Mouse (Mus musculus) kidney, adult 18-20 months (tissue): ENCODE data around the gene Meis2.

ENCODE experiments used
- DNase-seq: peaks from one replicate; pipeline ENCODE4 v3.0.0; 2021

Gene Meis2

DNA sequence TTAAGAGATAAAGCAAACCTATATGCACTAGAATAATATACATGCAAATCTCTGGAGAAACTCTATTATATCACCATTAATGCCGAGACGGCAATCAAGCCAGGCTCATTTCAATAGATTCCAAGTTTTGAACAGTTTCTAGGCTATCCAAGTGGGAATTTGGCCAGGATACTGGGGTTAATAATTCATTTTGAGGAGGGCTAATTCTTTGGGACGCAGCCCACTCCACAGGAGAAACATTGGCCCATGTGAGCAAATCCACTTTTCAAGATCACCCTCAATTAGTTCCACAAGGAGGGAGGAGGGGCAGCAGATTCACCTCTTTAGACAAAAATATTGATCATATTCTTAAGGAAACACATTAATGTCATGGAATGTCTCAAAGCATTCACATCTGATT lies 127.3 kb downstream of the Meis2 start:
- DNase-seq, result no peak

- DNase-seq, result no peak
Observed at GRCm38 (mm10) chr2:115937896-115938295, 127.7 kb downstream of the Meis2 start.

DNA sequence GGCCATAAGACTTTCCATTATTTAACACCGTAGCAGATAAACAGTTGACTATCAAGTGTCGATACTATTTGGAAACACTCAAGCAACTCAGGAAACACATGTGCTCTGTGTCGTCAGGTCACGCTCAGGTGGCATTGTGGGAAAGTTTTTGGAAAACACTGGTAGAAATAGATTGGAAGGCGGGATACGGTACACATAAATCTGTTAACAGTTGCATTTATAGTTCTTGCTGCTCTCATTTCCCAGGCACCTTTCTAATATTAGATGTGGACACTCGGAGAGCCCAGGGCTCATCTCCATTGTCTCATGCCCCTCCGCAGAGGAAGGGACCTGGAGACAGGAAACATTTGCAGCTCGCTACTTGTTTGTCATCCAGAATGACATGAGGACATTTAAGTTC lies 128.9 kb downstream of the Meis2 start:
- DNase-seq, result no peak

DNA sequence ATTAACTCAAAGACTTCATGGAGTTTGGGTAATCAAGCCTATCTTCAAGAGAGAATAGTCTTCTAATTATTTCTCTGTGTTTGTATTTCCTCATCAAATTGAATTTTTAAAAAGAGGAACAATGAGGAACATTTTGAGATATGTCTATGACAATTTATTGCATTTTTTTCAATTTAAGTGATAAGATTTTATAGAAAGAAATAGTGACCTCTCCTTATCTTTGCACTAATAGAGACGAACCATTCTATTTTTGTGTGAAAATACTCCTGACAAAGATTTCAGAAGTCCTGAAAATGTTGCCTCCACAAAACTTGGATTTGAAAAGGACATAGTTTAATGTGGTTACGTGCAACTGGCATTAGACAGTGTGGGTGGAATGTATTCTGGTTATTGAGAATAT lies 131.3 kb downstream of the Meis2 start:
- DNase-seq, result no peak

- DNase-seq, result no peak
Observed at GRCm38 (mm10) chr2:115933259-115933658, 132.4 kb downstream of the Meis2 start.

DNA sequence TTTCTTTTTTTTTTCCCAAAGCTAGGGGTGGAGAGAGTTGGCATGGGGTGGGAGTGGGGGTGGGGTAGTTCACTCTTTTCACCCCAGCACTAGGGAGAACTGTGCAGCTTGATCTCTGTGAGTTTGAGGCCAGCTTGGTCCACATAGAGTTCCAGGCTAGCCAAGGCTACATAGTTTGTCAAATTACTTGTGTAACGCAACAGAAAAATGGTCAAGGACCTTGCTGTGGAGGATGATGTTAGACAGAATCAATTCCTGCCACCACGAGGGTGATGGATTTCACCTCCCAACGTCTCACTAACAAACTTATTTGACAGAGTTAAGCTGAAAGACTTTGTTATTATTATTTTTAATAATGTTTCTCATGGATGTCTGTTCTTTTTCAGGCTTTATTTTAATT lies 139.9 kb downstream of the Meis2 start:
- DNase-seq, result no peak

- DNase-seq, result no peak
Observed at GRCm38 (mm10) chr2:115924472-115924871, 141.2 kb downstream of the Meis2 start.

GRCm38 (mm10) chr2:115923247-115923646 lies 142.4 kb downstream of the Meis2 start:
- no peak for DNase-seq

DNA sequence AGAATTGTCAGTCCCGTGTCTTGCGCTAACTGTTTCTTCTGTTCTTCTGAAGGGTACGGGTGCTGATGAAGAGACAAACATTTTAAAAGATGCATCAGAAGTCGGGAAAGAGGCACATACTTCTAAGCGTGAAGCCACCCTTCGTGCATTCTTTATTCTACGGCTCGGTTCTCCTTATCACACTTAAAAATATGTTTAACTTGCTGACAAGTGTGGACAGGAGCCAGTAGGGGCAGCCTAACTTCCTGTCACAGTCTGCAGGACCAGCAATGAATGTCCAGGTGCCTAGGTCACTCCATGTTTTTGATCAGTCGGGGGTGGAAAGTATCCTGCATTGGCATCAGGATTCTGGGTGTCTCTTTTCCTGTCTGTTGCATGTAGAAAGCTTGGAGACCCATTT lies 144.0 kb downstream of the Meis2 start:
- DNase-seq, result no peak

DNA sequence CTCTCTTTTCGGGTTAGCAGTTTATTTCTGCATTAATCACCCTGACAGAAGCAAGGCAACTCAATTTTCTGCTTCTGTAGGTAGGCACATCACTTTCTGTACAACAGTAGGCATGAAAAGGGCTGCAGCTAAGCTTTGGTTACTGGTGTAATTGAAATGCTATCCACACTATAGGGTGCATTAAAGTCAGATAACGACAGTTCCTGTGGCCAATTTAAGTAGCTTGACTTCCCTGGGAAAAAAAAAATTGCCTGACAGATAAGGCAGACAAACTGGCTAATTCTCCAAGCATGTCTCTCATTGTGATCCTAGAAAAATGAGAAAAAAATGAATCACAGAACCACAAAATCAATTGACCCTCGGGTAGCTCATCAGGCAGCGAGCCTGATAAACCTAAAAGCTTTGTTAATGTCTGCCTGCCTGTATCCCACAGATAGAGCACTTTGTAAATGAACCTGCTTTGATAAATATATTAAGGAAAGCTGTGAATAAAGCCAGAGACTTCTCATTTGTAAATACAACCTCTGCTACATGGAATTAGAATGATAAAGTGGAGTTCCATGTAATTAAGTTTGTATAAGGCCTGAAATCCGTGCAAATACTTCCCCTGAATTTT lies 145.2 kb downstream of the Meis2 start:
- DNase-seq, result no peak

GRCm38 (mm10) chr2:115919141-115920071 lies 146.2 kb downstream of the Meis2 start:
- no peak for DNase-seq

- no peak for DNase-seq
Observed at GRCm38 (mm10) chr2:115918561-115918960, 147.1 kb downstream of the Meis2 start.

DNA sequence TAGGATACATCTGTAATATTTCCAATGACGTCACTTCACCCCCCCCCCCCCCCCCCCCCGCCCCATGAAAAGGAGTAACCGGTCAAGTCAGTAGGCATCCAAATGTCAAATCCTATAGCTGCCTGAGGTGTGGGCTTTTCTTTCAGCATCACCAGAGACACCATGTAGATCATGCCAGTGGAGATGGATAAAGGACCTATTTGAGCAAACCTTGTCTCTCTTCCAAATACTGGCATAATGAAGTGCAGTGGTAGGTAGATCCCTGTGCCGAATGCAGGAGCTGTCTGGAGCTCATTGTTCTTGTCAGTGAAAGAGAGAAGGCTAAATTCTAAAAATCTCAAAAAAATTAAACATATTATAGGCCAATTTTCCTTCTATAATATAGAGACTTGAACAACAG lies 151.1 kb downstream of the Meis2 start:
- no peak for DNase-seq

DNA sequence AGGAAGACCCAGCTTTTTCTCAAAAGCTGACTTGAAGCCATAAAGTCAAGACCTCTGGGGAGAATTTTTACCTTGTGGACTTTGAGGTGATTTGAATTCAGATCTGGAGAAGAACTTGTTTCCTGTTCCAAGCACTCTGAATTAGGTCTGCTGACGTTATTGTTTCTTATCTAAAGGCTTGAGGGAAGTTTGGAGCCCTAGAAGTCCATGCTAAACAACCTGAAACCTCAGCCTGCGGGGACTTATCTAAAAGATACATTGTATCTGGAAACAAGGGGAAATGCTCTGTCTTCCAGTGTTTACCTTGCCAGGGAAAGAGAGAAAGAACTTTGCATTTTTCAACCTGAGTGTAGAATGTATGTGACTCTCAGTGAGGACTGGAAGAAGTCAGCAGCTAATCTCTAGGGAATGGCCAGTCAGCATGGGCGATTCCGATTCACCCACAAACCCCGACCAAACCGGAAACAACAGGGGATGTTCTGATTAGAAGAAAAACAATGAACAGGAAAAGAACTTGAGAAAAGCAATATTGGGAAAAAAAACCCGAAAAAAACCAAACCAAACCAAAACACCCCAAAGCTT lies 152.6 kb downstream of the Meis2 start:
- DNase-seq, result no peak

GRCm38 (mm10) chr2:115911913-115912642 lies 153.6 kb downstream of the Meis2 start:
- DNase-seq, result no peak

GRCm38 (mm10) chr2:115910217-115910616 lies 155.4 kb downstream of the Meis2 start:
- no peak for DNase-seq

- DNase-seq, result no peak
Observed at GRCm38 (mm10) chr2:115901007-115901406, 164.6 kb downstream of the Meis2 start.

GRCm38 (mm10) chr2:115897559-115897958 lies 168.1 kb downstream of the Meis2 start:
- no peak for DNase-seq

- DNase-seq, result no peak
Observed at GRCm38 (mm10) chr2:115897001-115897400, 168.6 kb downstream of the Meis2 start.

- DNase-seq, result no peak
Observed at GRCm38 (mm10) chr2:115895717-115896116, 169.9 kb downstream of the Meis2 start.

DNA sequence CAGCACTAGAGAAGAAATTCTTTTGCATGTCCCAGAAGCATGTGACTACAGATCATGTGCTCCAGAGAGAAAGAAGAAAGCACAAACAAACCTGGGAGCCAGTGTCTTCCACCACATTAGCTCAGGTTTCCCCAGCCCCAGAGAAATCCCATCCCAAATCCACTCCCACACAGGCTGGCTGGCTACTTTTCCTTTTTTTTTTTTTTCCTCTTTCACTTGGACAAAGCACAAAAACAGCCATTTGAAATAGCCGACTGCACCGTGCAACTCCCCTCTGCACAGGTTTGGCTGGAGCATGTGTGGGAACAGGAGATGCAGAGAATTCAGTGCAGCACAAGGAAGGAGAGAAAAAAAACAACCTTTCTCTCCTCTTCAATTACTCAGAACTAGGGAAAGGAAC lies 170.4 kb downstream of the Meis2 start:
- no peak for DNase-seq

- no peak for DNase-seq
Observed at GRCm38 (mm10) chr2:115893113-115893512, 172.5 kb downstream of the Meis2 start.

GRCm38 (mm10) chr2:115890715-115891114 lies 174.9 kb downstream of the Meis2 start:
- no peak for DNase-seq
